Mouse (Mus musculus) hematopoietic stem cell, adult 5-6 weeks (primary cell): ENCODE data around the gene Fndc3b. TPM values are rescaled to one million over a fixed set of nuclear protein-coding genes. Genes with fewer than 3 reads are reported as not detected.

Experiments used
- ATAC-seq, 2 experiments: fragments of 125-278 bp in 1 of 2; replicated peaks in 1 of 2; 2 replicates each; pipeline ENCODE4 v1.8.0; 2016 to 2017; ENCODE audit warnings: inconsistent platforms in 2 of 2, mild to moderate bottlenecking in 2 of 2, moderate number of reproducible peaks in 2 of 2, low read depth in 1 of 2, moderate TSS enrichment in 1 of 2; ENCODE audit not compliant: low FRiP score in 2 of 2, poor library complexity in 2 of 2, severe bottlenecking in 2 of 2, insufficient read depth in 1 of 2, low TSS enrichment in 1 of 2
- total RNA-seq: library from RNA; stranded (forward); fragments of 172-1452, 232-1000 nt; gene quantifications from 2 replicates; pipeline ENCODE4 v1.2.3, GENCODE M21; 2017

The Fndc3b gene
- total RNA-seq, 1 experiment from 2014 or later, result 6.5 TPM

DNA sequence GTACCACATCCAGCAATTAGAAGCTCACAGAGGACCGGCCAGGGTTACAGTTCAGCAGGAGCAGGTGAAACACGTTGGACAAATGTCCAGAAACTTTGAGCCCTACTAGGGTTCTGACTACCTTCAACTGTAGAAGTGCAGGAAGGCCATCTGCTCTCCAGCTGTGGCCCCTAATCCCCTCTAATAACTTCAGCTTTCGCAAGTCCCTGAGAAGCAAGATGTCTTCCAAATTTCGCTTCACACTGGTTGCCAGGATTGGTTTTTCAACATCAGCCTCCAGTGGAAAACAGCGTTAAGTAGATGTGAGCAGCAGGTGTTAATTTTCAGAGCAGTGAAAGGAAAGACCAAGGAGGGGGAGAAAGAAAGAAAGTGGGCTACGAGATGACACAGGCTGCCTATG, 190.7 kb downstream of the Fndc3b start:
- no peak for ATAC-seq

DNA sequence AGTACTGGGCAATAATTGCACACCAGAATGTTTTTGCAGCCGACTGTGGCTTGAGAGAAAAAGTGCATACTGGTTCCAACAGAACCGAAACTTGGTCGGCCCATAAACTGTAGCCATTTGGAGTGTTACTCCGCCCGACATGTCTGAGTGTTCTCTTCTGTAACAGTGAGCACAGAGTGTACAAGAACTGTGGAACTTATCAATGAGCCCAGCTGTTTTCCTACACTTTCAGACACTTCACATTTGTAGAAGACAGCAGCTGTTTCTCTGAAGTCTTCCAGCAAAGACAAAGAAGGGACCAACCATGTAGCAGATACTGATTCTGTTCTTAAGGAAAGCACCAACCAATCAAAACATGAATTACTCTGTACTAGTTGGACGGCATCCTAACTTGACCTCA, 191.6 kb downstream of the Fndc3b start:
- ATAC-seq, result no peak

DNA sequence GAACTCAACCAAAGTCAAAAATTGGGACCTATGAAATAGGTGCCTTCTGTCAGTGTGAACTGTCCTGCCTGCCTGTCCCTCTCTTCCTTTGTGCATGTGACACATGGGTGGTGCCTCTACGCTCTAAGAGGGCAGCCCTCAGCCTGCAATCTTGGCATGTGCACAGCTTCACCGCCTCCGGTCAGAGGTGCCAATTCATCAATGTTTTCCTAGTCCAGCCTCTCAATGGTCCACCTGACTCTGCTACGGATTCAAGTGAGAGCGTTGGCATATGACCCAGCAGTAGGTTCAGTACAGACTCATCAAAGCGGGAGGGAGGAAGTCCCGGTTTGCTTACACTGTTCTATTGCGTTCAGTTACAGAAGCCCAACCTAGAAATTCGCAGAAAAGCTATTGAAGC, 192.2 kb downstream of the Fndc3b start:
- ATAC-seq, result no peak

DNA sequence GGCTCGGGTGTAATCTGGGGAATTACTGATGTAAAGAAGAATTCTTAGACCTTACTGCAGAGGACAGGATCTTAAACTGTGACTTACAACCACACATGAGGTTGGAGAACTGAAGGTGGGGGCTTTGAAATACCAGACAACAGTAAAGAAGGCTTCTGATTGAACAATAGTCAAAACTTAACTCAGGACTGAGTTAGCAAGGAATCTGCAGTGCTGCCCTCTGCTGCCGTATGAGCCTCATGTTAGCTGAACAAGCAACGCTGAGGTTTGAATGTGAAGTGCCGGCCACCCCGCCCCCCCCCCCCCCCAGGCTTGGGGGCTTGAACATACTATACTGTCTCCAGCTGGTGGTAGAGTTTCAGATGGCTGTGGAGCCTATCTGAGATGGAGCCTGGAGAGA, 194.6 kb downstream of the Fndc3b start:
- no peak for ATAC-seq

DNA sequence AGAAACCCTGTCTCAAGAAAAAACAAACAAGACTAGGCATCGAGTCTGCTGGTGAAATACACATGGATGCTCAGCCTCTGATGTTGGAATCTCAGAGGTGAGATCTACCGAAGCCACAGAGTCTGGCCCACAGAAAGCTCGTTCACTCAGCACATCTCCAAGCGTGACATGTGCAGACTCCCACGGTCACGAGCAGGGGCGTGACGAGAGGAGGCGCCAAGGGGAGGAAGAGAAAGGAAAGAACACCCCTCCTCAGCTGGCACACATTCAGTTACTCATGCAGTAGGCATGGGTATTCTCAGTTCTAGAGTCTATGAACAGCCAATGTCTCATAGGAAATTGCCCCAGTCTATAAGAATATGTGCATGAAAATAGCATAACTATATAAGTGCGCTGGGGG, 199.3 kb downstream of the Fndc3b start:
- no peak for ATAC-seq

DNA sequence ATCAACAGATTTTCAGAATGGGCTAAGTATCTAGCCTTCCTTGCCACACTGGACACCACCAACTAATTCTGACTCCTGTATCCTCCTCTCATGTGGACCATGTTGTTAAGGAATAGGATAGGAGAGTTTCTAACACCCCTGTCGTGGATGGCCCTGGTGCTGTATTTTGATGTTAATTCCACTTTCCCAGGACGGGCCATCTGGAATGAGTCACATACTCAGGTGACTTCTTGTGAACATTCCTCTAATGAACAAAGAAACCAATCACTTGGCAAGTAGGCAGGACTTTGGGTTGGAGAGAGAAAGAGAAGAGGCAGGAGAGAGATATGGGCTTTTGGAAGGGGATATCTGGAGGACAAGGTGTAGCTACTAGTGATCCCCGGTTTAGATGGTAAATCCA, 204.2 kb downstream of the Fndc3b start:
- ATAC-seq, result no peak

DNA sequence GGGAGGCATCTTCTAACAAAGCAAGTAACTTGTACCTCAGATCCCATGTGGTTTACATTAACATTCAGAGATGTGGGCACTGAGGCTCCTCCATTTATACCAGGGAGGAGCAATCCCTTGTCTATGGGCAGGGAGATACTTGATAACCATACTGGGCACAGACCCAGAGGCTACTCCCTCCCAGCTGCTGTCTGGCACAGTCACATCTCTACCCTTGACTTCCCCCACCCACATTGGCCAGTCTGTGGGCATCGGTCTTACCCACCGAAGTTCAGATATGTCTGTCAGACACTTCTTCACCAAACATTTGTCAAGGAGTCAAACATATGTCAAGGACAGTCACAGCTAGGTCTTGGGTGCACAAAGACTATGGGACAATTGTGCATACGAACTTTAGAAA, 205.5 kb downstream of the Fndc3b start:
- ATAC-seq, result no peak

DNA sequence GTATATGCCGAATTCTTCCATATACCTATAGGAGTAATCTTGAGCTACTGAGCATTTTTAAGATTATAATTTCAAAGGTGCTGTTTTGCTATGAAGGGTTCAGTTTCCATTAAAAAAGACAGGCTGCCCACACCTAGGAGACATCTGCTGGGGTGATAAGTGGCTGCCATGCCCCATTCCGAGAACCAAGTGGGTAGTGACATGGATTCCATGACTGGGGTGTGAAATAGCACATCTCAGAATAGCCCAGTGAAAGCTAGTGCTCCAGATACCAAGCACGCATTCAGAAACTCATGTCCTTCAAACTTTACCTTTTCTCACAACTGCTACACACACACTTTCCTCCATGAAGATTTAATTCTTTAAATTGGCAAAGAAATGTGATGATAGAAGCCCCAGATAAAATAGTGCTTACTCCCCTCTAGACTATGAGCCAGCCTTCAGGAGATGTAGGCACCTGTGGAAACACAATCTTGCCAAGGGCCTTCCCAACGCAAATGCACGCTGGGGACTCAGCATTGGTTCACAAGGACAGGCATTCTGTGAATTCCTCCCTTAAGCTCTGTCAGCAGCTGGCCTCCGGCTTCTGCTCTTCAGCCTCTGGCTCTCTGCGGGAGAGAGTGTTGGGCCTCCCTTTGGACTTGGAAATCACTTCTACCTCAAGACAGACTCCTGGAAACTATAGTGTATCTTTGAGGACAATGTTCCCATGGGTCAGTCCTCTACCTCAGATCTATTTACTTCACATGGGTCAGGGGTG, 207.6 kb downstream of the Fndc3b start:
- no peak for ATAC-seq

DNA sequence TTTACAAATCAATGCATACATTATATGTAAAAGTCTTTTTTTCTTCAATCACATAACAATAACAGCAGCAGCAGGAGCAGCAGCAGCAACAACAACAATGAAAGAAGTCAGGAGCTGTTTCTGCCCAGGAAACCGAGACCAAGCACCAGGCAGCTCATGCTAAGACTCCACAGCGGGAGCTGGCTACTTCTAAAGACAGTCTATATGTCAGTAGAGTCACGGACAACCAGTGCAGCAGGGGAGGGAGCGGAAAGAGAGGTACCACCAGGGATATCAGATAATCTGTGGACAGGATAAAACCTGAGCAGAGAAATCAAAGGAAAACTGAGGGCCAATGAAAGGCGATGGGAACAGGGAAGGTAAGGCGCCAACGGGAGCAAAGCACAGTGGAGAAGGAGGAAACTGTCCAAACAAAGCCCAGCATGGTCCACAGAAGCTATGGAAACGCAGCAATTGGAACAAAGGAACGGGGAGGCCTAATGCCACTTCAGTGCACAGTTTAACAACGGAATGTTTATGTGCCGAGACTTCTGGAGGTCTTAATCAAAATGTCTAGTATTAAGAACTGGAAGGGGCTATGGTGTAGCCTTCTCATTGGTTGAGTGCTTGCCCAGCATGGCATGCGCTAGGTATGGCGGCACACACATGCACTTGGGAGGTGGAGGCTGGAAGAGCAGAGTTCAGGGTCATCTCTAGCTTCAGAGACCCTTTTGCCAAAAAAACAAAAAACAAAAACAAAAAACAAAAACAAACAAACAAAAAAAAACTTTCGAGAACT, 215.6 kb downstream of the Fndc3b start:
- no peak for ATAC-seq

DNA sequence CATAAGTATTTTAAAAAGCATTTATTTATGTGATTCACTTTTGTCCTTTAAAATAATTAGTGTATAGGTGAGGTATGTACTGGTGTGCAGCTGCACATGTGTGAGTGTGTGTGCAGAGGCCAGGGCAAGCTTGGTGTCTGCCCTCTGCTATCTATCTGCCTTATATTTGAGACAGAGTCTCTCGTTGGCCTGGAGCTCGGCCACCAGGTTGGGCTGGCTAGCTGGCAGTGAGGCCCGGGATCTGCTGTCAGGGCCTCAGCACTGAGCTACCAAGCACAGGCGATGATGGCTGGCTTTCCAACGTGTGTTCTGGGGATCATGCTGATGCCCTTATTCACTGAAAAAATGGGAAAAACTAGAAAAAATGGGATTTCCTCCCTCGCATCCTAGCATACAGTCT, 216.4 kb downstream of the Fndc3b start:
- no peak for ATAC-seq

DNA sequence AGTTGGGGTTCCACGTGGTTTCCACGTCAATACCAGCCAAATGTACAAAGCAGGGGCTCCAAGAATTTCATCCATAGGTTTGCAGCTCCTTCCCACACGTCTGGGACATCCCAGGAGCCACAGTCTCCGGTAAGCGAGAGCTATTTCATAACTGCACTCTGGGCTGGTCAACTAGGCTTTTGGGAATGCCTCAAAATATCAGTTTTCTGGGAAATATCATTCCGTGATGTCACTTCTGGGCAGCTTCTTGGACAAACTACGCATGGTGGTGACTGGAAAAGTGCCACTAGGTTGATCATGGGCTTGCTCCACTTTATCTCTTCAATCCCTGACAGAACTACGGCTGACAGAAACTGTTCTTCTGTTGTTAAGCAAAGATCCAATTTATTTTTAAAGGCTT, 217.0 kb downstream of the Fndc3b start:
- ATAC-seq, result no peak

DNA sequence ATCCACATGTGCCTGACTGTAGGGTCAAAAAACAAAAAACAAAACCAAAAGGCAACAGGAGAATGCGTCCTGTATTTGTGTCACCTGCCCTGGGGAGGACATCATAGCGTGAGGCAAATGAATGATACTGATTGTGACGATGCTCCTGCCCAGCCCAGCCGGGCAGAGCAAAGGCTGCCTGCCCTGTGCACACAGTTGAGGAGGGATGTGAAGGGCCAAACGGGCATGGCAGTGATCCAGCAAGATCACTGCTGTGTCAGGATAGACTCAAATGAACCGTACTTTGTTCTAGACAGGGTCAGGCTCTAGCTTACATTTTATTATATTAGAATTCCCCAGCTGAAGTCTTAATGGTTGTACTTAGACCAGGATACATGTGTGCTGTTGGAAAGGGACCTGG, 219.3 kb downstream of the Fndc3b start:
- no peak for ATAC-seq

DNA sequence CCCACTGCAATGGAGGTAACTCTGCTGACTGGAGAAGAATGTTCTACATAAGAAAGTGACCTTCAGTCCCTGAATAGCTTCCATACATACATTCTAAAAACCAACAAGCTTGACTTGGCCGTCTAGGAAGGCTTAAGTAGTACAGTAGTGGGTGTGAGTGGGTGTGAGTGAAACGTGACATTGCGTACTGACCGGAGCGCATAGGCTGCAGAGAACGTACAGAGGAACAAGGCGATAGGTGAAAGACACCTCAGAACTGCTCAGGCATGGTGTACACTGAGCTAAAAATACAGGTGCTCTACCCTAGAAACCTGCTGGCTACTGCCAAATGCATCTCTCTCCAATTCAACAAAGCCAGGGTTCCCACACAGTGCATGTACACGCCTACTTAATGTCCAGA, 219.7 kb downstream of the Fndc3b start:
- ATAC-seq, result no peak

DNA sequence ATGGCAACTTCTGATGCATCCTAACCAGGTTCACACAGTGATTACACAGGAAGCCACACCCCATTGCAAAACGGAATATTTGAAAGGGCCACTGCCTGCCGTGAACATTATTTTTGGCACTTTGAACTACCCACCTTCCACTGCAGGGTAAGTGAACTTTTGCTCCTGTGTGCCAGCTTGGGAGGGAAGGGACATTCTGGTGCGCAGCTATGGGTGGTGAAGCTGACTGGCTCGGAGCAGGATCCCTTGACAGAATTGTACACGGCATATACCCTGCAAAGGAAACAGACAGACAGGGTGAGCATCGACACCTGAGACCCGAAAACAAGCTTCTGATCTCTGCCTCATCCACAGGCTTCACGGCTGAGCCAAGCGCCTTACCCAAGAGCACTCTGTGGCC, 220.2 kb downstream of the Fndc3b start:
- no peak for ATAC-seq

DNA sequence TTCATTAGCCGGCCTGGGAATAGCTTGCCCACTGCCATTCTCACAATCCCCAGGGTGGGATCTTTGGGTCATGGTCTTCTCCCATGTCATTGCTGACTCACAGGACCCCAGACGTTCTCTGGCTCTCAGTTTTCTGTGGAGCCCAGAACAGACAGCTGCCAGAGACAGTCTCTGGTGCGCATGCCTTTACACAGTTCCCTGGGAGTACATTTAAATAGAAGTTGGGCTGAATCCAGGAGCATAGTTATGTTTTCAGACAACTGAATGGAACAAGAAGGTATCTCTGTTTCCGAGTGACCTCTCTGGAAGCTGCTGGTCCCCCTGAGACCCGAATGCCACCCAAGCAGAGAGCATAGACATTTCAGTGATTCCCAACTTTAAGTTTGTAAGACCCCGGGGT, 221.6 kb downstream of the Fndc3b start:
- ATAC-seq, result no peak

DNA sequence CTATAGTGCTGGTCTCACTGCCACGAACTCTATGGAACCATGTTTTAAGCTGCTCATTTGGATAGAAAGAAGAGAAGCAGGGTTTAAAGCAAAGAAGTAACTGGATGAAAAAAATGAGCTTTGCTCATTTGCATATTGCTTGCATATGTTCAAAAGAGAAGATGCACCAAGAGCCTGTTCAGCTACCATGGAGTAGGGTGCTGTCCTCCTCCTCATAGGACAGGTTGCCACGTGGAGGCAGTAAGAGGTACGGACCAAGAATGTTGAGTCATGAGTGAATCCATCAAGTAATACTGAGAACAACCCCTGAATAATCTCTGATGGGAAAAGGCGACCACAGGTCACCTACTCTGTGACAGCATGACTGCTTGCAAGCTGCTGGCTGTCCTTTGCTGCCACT, 226.0 kb downstream of the Fndc3b start:
- ATAC-seq, result no peak

DNA sequence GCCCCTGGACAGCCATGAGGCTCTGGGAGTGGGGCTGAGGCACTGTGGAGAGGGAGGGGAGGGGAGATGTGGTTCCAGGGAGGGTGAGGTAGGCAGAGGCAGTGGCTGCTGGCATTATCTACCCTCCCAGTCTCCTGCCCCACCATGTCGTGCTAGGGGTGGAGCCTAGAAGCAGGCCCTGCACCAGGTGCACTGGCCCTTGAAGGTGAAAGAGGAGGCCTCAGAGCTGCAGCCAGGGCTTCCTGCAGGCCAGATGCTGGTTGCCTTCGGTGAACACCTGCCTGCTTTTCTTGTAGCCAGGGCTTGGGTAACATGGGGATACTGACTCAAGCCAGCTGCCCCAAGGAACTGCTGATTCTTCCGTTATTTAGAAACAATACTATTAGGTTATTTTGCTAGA, 226.4 kb downstream of the Fndc3b start:
- ATAC-seq, result no peak

DNA sequence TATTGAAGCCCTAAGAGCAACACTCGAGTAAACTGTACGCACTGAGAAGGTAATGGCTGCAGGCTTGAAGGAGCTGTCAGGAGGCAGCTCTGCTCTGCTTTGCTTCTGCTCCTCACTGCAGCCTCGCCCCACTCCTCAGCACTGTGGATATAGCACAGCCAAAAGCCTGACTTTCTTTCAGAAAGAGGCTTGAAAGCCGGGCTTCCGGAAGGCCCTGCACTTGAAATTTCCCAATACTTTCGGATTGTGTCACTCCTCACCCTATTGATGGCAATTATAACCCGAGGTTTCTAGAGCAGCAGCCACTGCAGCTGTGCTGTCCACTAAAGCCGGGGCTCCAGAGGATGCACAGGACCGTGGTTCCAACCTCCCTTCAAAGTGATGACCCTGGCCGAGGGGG, 227.3 kb downstream of the Fndc3b start:
- ATAC-seq, result no peak

DNA sequence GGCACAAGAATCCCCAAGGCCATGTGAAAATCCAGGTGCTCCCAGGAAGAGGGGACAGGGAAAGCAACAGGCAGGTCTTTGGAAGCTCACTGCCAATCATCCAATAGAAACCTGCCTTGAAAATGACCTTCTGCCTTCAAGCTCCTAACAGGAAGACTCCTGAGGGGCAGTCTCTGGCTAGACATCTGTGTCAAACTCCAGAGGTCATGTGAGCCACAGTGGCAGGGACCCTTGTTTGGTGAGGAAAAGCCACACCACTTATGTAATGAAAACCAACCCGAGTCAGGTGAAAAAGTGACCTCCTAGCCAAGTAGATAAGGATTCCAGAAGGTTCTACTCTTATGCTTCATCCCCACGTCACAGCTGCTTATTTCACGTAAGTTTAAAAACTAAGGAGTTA, 227.8 kb downstream of the Fndc3b start:
- ATAC-seq, result no peak
